Mouse (Mus musculus) thymus, postnatal 14 days (tissue): ENCODE results near the gene Stk11.
"Not testable (repeated sequence)": the region's sequence is repeated elsewhere in the genome, so short reads cannot be mapped to it uniquely, and the experiment has no call there.

Experiments used
- DNase-seq: peaks from one replicate; pipeline ENCODE4 v3.0.0; 2021

The Stk11 gene

DNA sequence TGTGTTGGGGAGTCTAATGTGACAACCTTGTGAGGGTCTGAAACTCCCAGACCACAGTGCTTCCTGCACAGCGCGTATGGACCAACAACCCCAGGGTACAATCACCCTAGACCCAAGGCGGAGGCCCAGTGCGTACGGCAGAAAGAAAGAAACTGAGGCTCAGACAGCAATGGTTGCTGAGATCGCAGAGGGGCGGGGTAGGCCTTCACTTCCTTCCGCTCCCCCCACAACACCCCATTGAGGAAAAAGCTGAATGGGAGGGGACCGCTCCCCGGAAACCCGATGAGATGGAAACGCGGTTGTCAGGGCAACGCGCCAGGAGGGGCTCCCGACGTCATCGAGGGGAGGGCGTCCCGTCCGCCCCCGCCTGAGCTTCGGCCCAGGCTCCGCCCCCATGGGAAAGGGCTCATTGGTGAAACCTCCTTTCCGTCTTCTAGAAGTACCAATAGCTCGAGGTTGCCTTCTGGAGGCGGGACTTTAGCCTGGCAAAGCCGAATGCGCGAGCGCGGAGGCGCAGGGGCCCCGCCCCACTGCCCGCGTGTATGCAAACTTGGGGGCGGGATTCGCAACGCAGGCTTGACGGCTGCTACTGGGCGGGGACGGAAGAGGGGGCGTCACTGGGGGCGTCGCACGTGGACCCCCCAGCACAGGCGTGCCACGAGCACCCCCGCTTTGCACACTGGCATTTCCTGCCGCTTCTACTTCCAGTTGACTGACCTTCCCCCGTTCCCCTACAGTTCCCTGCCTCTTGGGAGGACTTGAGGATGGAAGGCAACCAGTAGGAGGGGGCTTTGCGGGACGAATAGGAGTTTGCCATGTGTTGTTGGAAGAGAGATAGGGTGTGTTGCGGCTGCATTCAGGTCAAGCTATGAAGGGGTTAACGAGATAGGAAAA is 44.2 kb downstream of the Stk11 start:
- DNase-seq = peak; percentile 100

- DNase-seq = peak; percentile 59
Measured at GRCm38 (mm10) chr10:80160455-80161371, 45.1 kb downstream of the Stk11 start.

DNA sequence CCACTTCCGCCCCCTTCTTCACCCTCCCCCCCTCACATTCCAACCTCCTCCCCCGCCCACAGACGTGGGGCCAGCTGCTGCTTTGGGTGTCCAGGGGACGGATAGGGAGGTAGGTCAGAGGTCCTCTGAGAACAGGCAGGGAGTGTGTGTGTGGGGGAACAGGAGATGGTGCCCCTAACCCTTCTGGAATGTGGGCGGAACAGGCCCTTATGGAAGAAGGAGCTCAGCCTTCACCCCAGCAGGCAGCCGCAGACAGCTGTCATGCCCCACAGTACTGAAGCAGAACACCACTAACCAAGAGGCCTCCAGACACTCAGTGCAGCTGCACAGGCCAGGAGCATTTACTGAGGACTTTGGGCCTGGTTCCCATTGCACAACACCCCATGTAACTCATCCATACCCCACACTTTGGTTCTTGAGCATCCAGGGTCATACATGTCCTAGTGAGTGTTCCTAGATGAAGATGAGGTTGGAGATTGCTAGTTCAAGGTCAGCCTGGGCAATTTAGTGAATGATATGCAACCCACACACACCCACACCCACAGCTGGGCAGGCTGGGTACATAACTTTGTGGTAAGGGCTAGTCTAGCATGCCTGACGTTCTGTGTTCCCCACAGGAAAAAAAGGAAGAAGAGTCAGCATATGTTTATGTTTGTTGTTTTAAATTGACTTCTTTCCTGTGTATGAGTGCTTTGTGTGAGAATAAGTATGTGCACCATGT is 46.1 kb downstream of the Stk11 start:
- DNase-seq = peak; percentile 59

DNA sequence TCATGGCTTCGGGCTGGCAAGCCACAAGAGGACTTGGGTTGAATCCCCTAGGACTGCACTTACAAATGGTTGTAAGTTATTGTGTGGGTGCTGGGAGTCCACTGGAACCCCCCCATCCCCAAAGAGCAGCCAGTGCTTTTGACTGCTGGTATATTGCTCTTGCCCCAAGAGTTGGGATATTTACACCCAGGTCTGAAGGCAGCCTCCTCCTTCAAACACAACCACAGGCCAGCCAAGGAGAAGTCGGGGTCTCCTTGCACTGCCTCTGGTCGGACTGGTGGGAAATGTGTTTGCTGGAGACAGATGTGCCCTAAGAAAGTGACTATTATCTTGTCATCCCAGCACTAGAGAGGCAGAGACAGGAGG is 46.6 kb downstream of the Stk11 start:
- DNase-seq = no peak

- peak; percentile 46 for DNase-seq
Measured at GRCm38 (mm10) chr10:80162716-80163299, 47.2 kb downstream of the Stk11 start.

DNA sequence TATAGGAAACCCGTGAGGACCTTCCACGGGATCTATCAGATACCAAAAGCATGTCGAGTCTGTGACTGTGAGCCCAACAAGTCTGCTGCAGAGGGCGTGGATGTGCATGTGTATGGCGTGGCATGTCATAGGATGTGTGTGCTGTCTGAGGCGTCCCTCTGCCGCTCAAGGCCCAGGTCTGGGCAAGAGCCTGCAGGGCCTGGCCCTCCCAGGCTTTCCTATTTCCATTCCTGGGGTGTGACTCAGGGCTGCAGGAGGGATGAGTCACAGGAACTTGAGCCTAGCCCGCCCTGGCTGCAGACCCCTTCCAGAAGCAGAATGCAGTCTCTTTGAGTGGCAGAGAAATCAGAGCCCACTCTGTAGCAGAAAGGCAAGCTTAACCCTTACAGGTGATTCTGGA is 48.1 kb downstream of the Stk11 start:
- no peak for DNase-seq

- peak; percentile 51 for DNase-seq
Measured at GRCm38 (mm10) chr10:80164161-80164997, 48.8 kb downstream of the Stk11 start.

GRCm38 (mm10) chr10:80164998-80165344 is 49.4 kb downstream of the Stk11 start:
- DNase-seq = peak; percentile 90

- DNase-seq = no peak
Measured at GRCm38 (mm10) chr10:80165392-80166128, 50.0 kb downstream of the Stk11 start, which contains the start of gene Cirbp. Gene Cirbp (plus strand): TSS chr10:80165985.

GRCm38 (mm10) chr10:80166136-80166535 is 50.5 kb downstream of the Stk11 start:
- DNase-seq = not testable (repeated sequence)

- DNase-seq = peak; percentile 99
Measured at GRCm38 (mm10) chr10:80167460-80168037, 51.9 kb downstream of the Stk11 start.

DNA sequence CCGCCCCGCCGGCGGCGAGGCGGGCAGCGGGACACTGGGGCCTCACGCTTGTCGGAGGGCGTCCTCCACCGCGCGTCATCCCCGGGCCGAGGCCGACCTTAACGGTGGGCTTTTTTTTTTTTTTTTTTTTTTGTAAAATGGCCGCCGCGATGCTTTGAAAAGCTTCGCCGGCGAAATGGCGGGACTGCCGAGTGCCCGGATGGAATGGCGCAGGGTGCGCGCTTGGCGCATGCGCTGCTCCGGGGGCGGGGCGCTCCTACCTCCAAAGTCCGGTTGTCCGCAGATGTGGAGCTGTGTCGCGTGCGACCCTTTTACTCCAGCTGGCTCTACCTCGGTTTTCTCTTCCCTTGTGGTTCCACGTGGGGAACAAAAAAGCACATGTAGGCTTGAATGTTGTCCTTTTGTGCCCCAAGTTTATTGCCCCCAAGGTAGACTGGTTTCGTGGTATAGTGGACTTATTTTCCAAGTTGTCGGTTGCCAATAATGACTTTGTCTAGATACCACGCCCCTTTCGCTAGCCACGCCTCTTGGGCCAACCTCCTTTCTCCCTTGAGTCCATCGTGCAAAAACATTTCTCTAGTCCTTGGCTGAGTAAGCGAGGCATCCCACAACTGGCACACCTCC is 52.5 kb downstream of the Stk11 start:
- peak; percentile 91 for DNase-seq

- no peak for DNase-seq
Measured at GRCm38 (mm10) chr10:80169070-80169469, 53.5 kb downstream of the Stk11 start.

- DNase-seq = no peak
Measured at GRCm38 (mm10) chr10:80169651-80170050, 54.0 kb downstream of the Stk11 start.

DNA sequence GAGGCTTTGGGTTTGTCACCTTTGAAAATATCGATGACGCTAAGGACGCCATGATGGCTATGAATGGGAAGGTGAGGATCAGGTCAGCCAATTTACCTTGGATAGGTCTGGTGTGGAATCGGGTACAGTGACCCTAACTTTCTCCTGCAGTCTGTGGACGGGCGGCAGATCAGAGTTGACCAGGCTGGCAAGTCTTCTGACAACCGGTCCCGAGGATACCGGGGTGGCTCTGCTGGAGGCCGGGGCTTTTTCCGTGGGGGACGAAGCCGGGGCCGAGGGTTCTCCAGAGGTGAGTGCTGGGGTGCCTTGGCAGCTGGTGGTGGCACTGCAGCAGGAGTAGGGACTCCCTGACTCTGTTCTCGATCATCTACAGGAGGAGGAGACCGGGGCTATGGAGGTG is 54.4 kb downstream of the Stk11 start:
- no peak for DNase-seq

- DNase-seq = no peak
Measured at GRCm38 (mm10) chr10:80170601-80171021, 55.0 kb downstream of the Stk11 start.

- no peak for DNase-seq
Measured at GRCm38 (mm10) chr10:80171252-80171651, 55.6 kb downstream of the Stk11 start.

DNA sequence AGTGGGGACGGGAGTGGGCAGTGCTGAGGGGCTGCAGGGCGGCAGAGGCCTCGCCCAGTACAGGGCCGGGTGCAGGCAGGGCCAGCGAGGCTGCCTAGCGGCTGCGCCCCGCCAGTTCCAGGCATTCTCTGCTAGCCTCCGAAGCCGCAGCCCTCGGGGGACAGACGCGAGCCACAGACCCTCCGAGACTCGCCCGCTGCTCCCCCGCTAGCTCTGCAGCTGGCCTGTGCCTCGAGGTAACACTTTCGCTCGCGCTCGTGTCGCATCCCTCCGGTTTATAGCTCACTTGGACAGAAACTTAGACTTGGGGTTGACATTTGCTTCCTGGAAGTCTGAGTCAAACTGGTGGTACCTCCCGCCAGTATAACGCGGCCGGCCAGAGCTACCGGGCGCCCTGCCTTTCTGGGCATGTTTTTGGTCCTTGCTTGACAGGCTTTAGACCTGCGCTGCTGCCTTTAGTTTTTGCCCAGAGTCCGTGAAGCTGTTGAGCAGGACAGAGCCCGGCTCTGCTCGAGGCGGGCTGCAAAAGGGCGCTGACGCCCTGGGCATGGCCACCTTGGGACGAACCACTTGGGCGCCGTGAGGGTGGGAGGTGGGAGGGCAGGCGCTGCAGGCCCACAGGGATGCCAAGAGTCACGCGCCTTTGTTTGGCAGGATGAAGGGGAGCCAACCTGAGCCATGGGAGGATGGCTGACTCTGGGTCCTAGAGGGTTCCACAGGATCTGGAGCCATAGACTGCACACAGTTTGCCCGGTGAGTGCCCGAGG is 56.3 kb downstream of the Stk11 start:
- peak; percentile 24 for DNase-seq
